Mouse (Mus musculus) adrenal gland, postnatal 10 days (tissue): ENCODE measurements around the gene Tes. TPM values are rescaled to one million over a fixed set of nuclear protein-coding genes. Genes with fewer than 3 reads are reported as not detected.

Experiments
- total RNA-seq, 2 experiments: library from RNA; stranded (reverse); gene quantifications; 2 replicates each; pipeline ENCODE4 v1.2.3; 2021

The Tes gene
- total RNA-seq, 2 experiments from 2014 or later = 8.6 to 10.9 TPM

Other genes starting within 250 kb of the Tes start
- 1 to 10 TPM in 1 of 2 experiments, under 1 TPM in 1; 0.81 to 1.0 TPM for gene Tfec, start 166.7 kb upstream of the Tes start, total RNA-seq
- 10 to 100 TPM; 53.3 to 63.3 TPM for gene Cav2, start 216.0 kb downstream of the Tes start, total RNA-seq
- 100 to 1,000 TPM; 503 to 507 TPM for gene Cav1, start 241.2 kb downstream of the Tes start, total RNA-seq